Mouse (Mus musculus) intestine, embryonic 16.5 days (tissue): ENCODE measurements around the gene 9530068E07Rik. TPM values are rescaled to one million over a fixed set of nuclear protein-coding genes. Genes with fewer than 3 reads are reported as not detected.

Experiments
- ATAC-seq: fragments of 200-750 bp; cut with Nextera tagmentation; 2 replicates; pipeline ENCODE4 v1.8.0; 2017; ENCODE audit warnings: moderate TSS enrichment, moderate library complexity
- H3K27ac ChIP-seq: fragments of 300-500 bp; sonication (generic); 2 replicates; pipeline ENCODE4 v1.5.1; 2014; ENCODE audit warnings: mild to moderate bottlenecking, low read length
- H3K27me3 ChIP-seq: fragments of 300-500 bp; sonication (generic); replicated peaks from 2 replicates; pipeline ENCODE4 v1.6.1; 2014; ENCODE audit warnings: low read length, control low read depth, mixed read lengths; ENCODE audit not compliant: control insufficient read depth, insufficient read depth
- H3K36me3 ChIP-seq: fragments of 300-500 bp; sonication (generic); 2 replicates; pipeline ENCODE4 v1.6.1; 2014; ENCODE audit warnings: low read length, control low read depth; ENCODE audit not compliant: control insufficient read depth, insufficient read depth
- H3K4me1 ChIP-seq: fragments of 300-500 bp; sonication (generic); 2 replicates; pipeline ENCODE4 v1.6.1; 2014; ENCODE audit warnings: low read length, control low read depth, mixed read lengths; ENCODE audit not compliant: control insufficient read depth, insufficient read depth
- H3K4me2 ChIP-seq: fragments of 300-500 bp; sonication (generic); 2 replicates; pipeline ENCODE4 v1.6.1; 2014; ENCODE audit warnings: low read depth, low read length, control low read depth
- H3K4me3 ChIP-seq: fragments of 300-500 bp; sonication (generic); 2 replicates; pipeline ENCODE4 v1.5.1; 2014; ENCODE audit warnings: mild to moderate bottlenecking, low read length
- H3K9ac ChIP-seq: fragments of 300-500 bp; sonication (generic); 2 replicates; pipeline ENCODE4 v1.6.1; 2014; ENCODE audit warnings: low read depth, low read length
- H3K9me3 ChIP-seq: fragments of 300-500 bp; sonication (generic); 2 replicates; pipeline ENCODE4 v1.6.1; 2016; ENCODE audit warnings: low read length, control low read depth; ENCODE audit not compliant: control insufficient read depth
- WGBS: fragments of 180-500 bp; shearing (Covaris S2); extraction: QIAGEN DNeasy Blood & Tissue Kit; methylation state at CpG from one replicate; pipeline ENCODE4 v1.1.7; 2014; 5-methylcytosine and 5-hydroxymethylcytosine counted together
- polyA plus RNA-seq: library from polyadenylated mRNA; unstranded; fragments of >200 nt; fragmentation: Nextera tagmentation; extraction: Ambion mirVana; gene quantifications from 2 replicates; pipeline ENCODE4 v1.2.1, GENCODE M21; 2015

The 9530068E07Rik gene
- polyA plus RNA-seq, 1 experiment from 2014 or later = 153 TPM

- Histone ChIP-seq H3K4me3 (peak overlapping the region; percentile 43), H3K27ac (peak overlapping the region; percentile 77), H3K9me3 (no peaks in the 10 kb centered on the region), H3K4me2 (peak overlapping the region; percentile 37), H3K27me3 (no peaks in the 10 kb centered on the region), H3K36me3 (no peaks in the 10 kb centered on the region), H3K4me1 (peaks cover 27% of the 10 kb centered on the region), H3K9ac (peak overlapping the region; percentile 39; the same call in 1 of the 2 replicates)
- WGBS = 27% methylated on average over 4 of the region's 4 CpGs
- peak; percentile 32; the same call in 1 of the 2 replicates for ATAC-seq
Measured at GRCm38 (mm10) chr11:52358520-52358919, 37.7 kb upstream of the 9530068E07Rik start.

GRCm38 (mm10) chr11:52359686-52360470 is 36.4 kb upstream of the 9530068E07Rik start:
- WGBS = 15% methylated on average over 22 of the region's 22 CpGs
- H3K9ac ChIP-seq = peak overlapping the region; percentile 100
- peak overlapping the region; percentile 100 for H3K4me3 ChIP-seq
- peaks cover 41% of the 10 kb centered on the region for H3K4me1 ChIP-seq
- H3K9me3 ChIP-seq = no peaks in the 10 kb centered on the region
- ATAC-seq = peak; percentile 43
- peak overlapping the region; percentile 83 for H3K4me2 ChIP-seq
- no peaks in the 10 kb centered on the region for H3K27me3 ChIP-seq
- peak overlapping the region; percentile 98 for H3K27ac ChIP-seq
- H3K36me3 ChIP-seq = no peaks in the 10 kb centered on the region

- Histone ChIP-seq H3K27me3 (no peaks in the 10 kb centered on the region), H3K4me2 (peak within 1 kb of the TSS; percentile 84), H3K36me3 (no peaks in the 10 kb centered on the region), H3K27ac (peak within 1 kb of the TSS; percentile 98), H3K4me3 (peak within 1 kb of the TSS; percentile 100), H3K9me3 (no peaks in the 10 kb centered on the region), H3K4me1 (peaks cover 48% of the 10 kb centered on the region), H3K9ac (peak within 1 kb of the TSS; percentile 100)
- peak; percentile 92 for ATAC-seq
- WGBS = under 1% methylated on average over 83 of the region's 84 CpGs
Measured at GRCm38 (mm10) chr11:52360471-52361277, 35.6 kb upstream of the 9530068E07Rik start, which contains the start of gene Vdac1. TSS of gene Vdac1 (plus strand) at chr11:52360860.

- Histone ChIP-seq H3K27me3 (no peaks in the 10 kb centered on the region), H3K4me3 (peak overlapping the region; percentile 100), H3K9me3 (no peaks in the 10 kb centered on the region), H3K9ac (peak overlapping the region; percentile 100), H3K4me2 (peak overlapping the region; percentile 84), H3K4me1 (peaks cover 55% of the 10 kb centered on the region), H3K27ac (peak overlapping the region; percentile 98), H3K36me3 (no peaks in the 10 kb centered on the region)
- ATAC-seq = peak; percentile 29
- WGBS = under 1% methylated on average over 47 of the region's 47 CpGs
Measured at GRCm38 (mm10) chr11:52361287-52361921, 34.8 kb upstream of the 9530068E07Rik start.

- Histone ChIP-seq H3K27ac (peak overlapping the region; percentile 72), H3K9me3 (no peaks in the 10 kb centered on the region), H3K4me1 (peaks cover 71% of the 10 kb centered on the region), H3K36me3 (no peaks in the 10 kb centered on the region), H3K4me2 (no peak overlapping the region), H3K9ac (peak overlapping the region; percentile 33; the same call in 1 of the 2 replicates), H3K4me3 (no peak overlapping the region), H3K27me3 (no peaks in the 10 kb centered on the region)
- whole genome bisulfite sequencing = 69% methylated on average over 2 of the region's 2 CpGs
- no peak for ATAC-seq
Measured at GRCm38 (mm10) chr11:52364376-52364775, 31.9 kb upstream of the 9530068E07Rik start.

- 34% methylated on average over 1 of the region's 1 CpGs for whole genome bisulfite sequencing
- Histone ChIP-seq H3K27me3 (no peaks in the 10 kb centered on the region), H3K9ac (no peak overlapping the region; the same call in 1 of the 2 replicates), H3K27ac (peak overlapping the region; percentile 72), H3K4me2 (peak overlapping the region; percentile 4; the same call in 1 of the 2 replicates), H3K9me3 (no peaks in the 10 kb centered on the region), H3K36me3 (no peaks in the 10 kb centered on the region), H3K4me3 (no peak overlapping the region), H3K4me1 (peaks cover 68% of the 10 kb centered on the region)
- no peak for ATAC-seq
Measured at GRCm38 (mm10) chr11:52365143-52365542, 31.1 kb upstream of the 9530068E07Rik start.

- Histone ChIP-seq H3K27ac (peak overlapping the region; percentile 30), H3K4me2 (no peak overlapping the region), H3K4me1 (peaks cover 74% of the 10 kb centered on the region), H3K36me3 (no peaks in the 10 kb centered on the region), H3K9ac (no peak overlapping the region), H3K4me3 (no peak overlapping the region), H3K27me3 (no peaks in the 10 kb centered on the region), H3K9me3 (no peaks in the 10 kb centered on the region)
- ATAC-seq = no peak
- WGBS = 63% methylated on average over 5 of the region's 5 CpGs
Measured at GRCm38 (mm10) chr11:52366358-52366757, 29.9 kb upstream of the 9530068E07Rik start.

- H3K4me2 ChIP-seq = no peak overlapping the region
- ATAC-seq = no peak
- peaks cover 61% of the 10 kb centered on the region for H3K4me1 ChIP-seq
- H3K9ac ChIP-seq = no peak overlapping the region
- H3K4me3 ChIP-seq = no peak overlapping the region
- no peaks in the 10 kb centered on the region for H3K36me3 ChIP-seq
- H3K27ac ChIP-seq = 0 out of 2 replicates have a peak overlapping the region, but pooled peaks have one; percentile 4
- H3K9me3 ChIP-seq = no peaks in the 10 kb centered on the region
- H3K27me3 ChIP-seq = no peaks in the 10 kb centered on the region
- 57% methylated on average over 10 of the region's 10 CpGs for WGBS
Measured at GRCm38 (mm10) chr11:52368176-52368985, 27.8 kb upstream of the 9530068E07Rik start.
